Mouse (Mus musculus) kidney, postnatal 0 days (tissue): ENCODE measurements around the gene R3hdm2. TPM values are rescaled to one million over a fixed set of nuclear protein-coding genes. Genes with fewer than 3 reads are reported as not detected.

Experiments
- ATAC-seq: fragments of 200-750 bp; cut with Nextera tagmentation; replicated peaks from 2 replicates; pipeline ENCODE4 v1.8.0; 2017; ENCODE audit warnings: low read depth, moderate number of reproducible peaks, moderate TSS enrichment, moderate library complexity; ENCODE audit not compliant: low FRiP score
- DNase-seq: peaks from one replicate; pipeline ENCODE4 v3.0.0-alpha.2; 2016; ENCODE audit warnings: low spot score
- H3K27ac ChIP-seq: fragments of 300-500 bp; sonication (generic); 2 replicates; pipeline ENCODE4 v1.5.1; 2014; ENCODE audit warnings: mild to moderate bottlenecking
- H3K27me3 ChIP-seq: fragments of 300-500 bp; sonication (generic); 2 replicates; pipeline ENCODE4 v1.6.1; 2014; ENCODE audit warnings: low read length, mixed read lengths; ENCODE audit not compliant: insufficient read depth
- H3K36me3 ChIP-seq: fragments of 300-500 bp; sonication (generic); 2 replicates; pipeline ENCODE4 v1.6.1; 2014; ENCODE audit warnings: low read length, mixed read lengths; ENCODE audit not compliant: insufficient read depth
- H3K4me1 ChIP-seq: fragments of 300-500 bp; sonication (generic); replicated peaks from 2 replicates; pipeline ENCODE4 v1.6.1; 2014; ENCODE audit warnings: antibody characterized with exemption, low read length, mixed read lengths; ENCODE audit not compliant: insufficient read depth
- H3K4me2 ChIP-seq: fragments of 300-500 bp; sonication (generic); 2 replicates; pipeline ENCODE4 v1.6.1; 2014; ENCODE audit warnings: mild to moderate bottlenecking, low read length, moderate library complexity, mixed read lengths
- H3K4me3 ChIP-seq: fragments of 300-500 bp; sonication (generic); replicated peaks from 2 replicates; pipeline ENCODE4 v1.5.1; 2014; ENCODE audit warnings: low read depth, low read length
- H3K9ac ChIP-seq: fragments of 300-500 bp; sonication (generic); 2 replicates; pipeline ENCODE4 v1.6.1; 2014; ENCODE audit warnings: low read depth, low read length
- H3K9me3 ChIP-seq: fragments of 300-500 bp; sonication (generic); replicated peaks from 2 replicates; pipeline ENCODE4 v1.6.1; 2016; ENCODE audit warnings: low read length, inconsistent platforms, mixed read lengths
- CTCF ChIP-seq: IDR thresholded peaks from 2 replicates; pipeline ENCODE4 v1.5.1; 2016; ENCODE audit warnings: antibody characterized with exemption, low read depth, mild to moderate bottlenecking, moderate library complexity
- WGBS: fragments of 180-500 bp; shearing (Covaris S2); extraction: QIAGEN DNeasy Blood & Tissue Kit; methylation state at CpG from one replicate; pipeline ENCODE4 v1.1.7; 2014; 5-methylcytosine and 5-hydroxymethylcytosine counted together
- polyA plus RNA-seq: library from polyadenylated mRNA; unstranded; fragments of >200 nt; fragmentation: Nextera tagmentation; extraction: Ambion mirVana; gene quantifications from 2 replicates; pipeline ENCODE4 v1.2.1, GENCODE M21; 2015

Gene R3hdm2
- polyA plus RNA-seq, 1 experiment from 2014 or later, result 34.4 TPM

GRCm38 (mm10) chr10:127548236-127548635 is 168.1 kb downstream of the R3hdm2 start:
- no peak overlapping the region for H3K4me3 ChIP-seq
- no peak for ATAC-seq

More at GRCm38 (mm10) chr10:127548236-127548635, 168.1 kb downstream of the R3hdm2 start:
- 97% methylated on average over 15 of the region's 15 CpGs for WGBS
- H3K4me1 ChIP-seq, result no peaks in the 10 kb centered on the region
- peaks cover 38% of the 10 kb centered on the region; the same call in 1 of the 2 replicates for H3K36me3 ChIP-seq
- no peak for TF ChIP-seq CTCF
- no peak overlapping the region for H3K9ac ChIP-seq
- H3K27me3 ChIP-seq, result no peaks in the 10 kb centered on the region
- no peak overlapping the region for H3K4me2 ChIP-seq
- no peak overlapping the region for H3K27ac ChIP-seq
- no peaks in the 10 kb centered on the region for H3K9me3 ChIP-seq
- no peak for DNase-seq

Other genes starting within 250 kb of the R3hdm2 start
- gene B4galnt1, start 215.1 kb upstream of the R3hdm2 start, polyA plus RNA-seq, result 15.0 and 16.4 TPM in 2 replicates
- 2.8 and 3.1 TPM in 2 replicates for gene Slc26a10, start 199.7 kb upstream of the R3hdm2 start, polyA plus RNA-seq
- 27.9 and 29.0 TPM in 2 replicates for gene Arhgef25, start 190.2 kb upstream of the R3hdm2 start, polyA plus RNA-seq
- 83.3 and 85.1 TPM in 2 replicates for gene Dtx3, start 184.6 kb upstream of the R3hdm2 start, polyA plus RNA-seq
- 45.0 and 50.1 TPM in 2 replicates for gene Pip4k2c, start 168.7 kb upstream of the R3hdm2 start, polyA plus RNA-seq
- 0.28 and 0.47 TPM in 2 replicates for gene Kif5a, start 117.0 kb upstream of the R3hdm2 start, polyA plus RNA-seq
- 177 and 190 TPM in 2 replicates for gene Dctn2, start 114.0 kb upstream of the R3hdm2 start, polyA plus RNA-seq
- 10.5 and 10.7 TPM in 2 replicates for gene Mbd6, start 91.3 kb upstream of the R3hdm2 start, polyA plus RNA-seq
- 99.1 and 103 TPM in 2 replicates for gene Mars, start 68.5 kb upstream of the R3hdm2 start, polyA plus RNA-seq
- 3.7 and 3.8 TPM in 2 replicates for gene Arhgap9, start 58.4 kb upstream of the R3hdm2 start, polyA plus RNA-seq
- gene Gli1, start 38.4 kb upstream of the R3hdm2 start, polyA plus RNA-seq, result 3.3 and 4.1 TPM in 2 replicates
- gene Inhbe, start 25.9 kb upstream of the R3hdm2 start, polyA plus RNA-seq, result not detected in 2 replicates
- 0.14 and 0.23 TPM in 2 replicates for gene Inhbc, start 9.9 kb upstream of the R3hdm2 start, polyA plus RNA-seq
- gene Stac3, start 121.4 kb downstream of the R3hdm2 start, polyA plus RNA-seq, result 0.16 and 0.31 TPM in 2 replicates
- 57.8 and 63.2 TPM in 2 replicates for gene Ndufa4l2, start 134.6 kb downstream of the R3hdm2 start, polyA plus RNA-seq
- 71.1 and 76.0 TPM in 2 replicates for gene Shmt2, start 142.1 kb downstream of the R3hdm2 start, polyA plus RNA-seq
- gene Nxph4, start 154.2 kb downstream of the R3hdm2 start, polyA plus RNA-seq, result 0.93 and 1.1 TPM in 2 replicates
- 42.6 and 44.5 TPM in 2 replicates for gene Lrp1, start 240.8 kb downstream of the R3hdm2 start, polyA plus RNA-seq